Mouse (Mus musculus) CH12.LX (cell line): ENCODE measurements around the gene Zbtb33. TPM values are rescaled to one million over a fixed set of nuclear protein-coding genes. Genes with fewer than 3 reads are reported as not detected.

Experiments used
- DNase-seq: peaks from one replicate; pipeline ENCODE4 v3.0.0-alpha.2; 2013; ENCODE audit errors: extremely low read depth
- H3K27ac ChIP-seq: 2 replicates; pipeline ENCODE4 v1.5.1; 2012; ENCODE audit warnings: low read depth, mild to moderate bottlenecking, control low read depth, moderate library complexity; ENCODE audit not compliant: insufficient read depth
- H3K27me3 ChIP-seq: replicated peaks from 2 replicates; pipeline ENCODE3; 2012; ENCODE audit warnings: inconsistent platforms
- H3K36me3 ChIP-seq, 2 experiments: replicated peaks in 1 of 2; 2 replicates each; pipeline versions ENCODE3 to v1.6.1; 2012; ENCODE audit warnings: inconsistent platforms in 1 of 2, low read length in 1 of 2, mild to moderate bottlenecking in 1 of 2, mixed read lengths in 1 of 2, moderate library complexity in 1 of 2; ENCODE audit not compliant: control insufficient read depth in 1 of 2, insufficient read depth in 1 of 2
- H3K4me1 ChIP-seq, 2 experiments: 2 replicates each; pipeline ENCODE4 v1.6.1; 2012; ENCODE audit warnings: inconsistent platforms in 1 of 2, moderate library complexity in 1 of 2; ENCODE audit not compliant: insufficient read depth in 2 of 2, control insufficient read depth in 1 of 2
- H3K4me2 ChIP-seq: 2 replicates; pipeline ENCODE4 v1.6.1; 2012; ENCODE audit warnings: low read depth, mild to moderate bottlenecking, control low read depth; ENCODE audit not compliant: poor library complexity, insufficient read depth, severe bottlenecking
- H3K4me3 ChIP-seq, 3 experiments: fragments of 150-350 bp in 1 of 3; sonication (generic) in 1 of 3; replicated peaks in 1 of 3; 2 replicates each; pipeline versions ENCODE3 to v1.5.1; 2011 to 2012; ENCODE audit warnings: low read depth in 2 of 3, low read length in 2 of 3, mild to moderate bottlenecking in 2 of 3, moderate library complexity in 2 of 3, control low read depth in 1 of 3, improper control_type of control experiment in 1 of 3, inconsistent platforms in 1 of 3, mixed read lengths in 1 of 3; ENCODE audit not compliant: poor library complexity in 1 of 3
- H3K79me2 ChIP-seq: replicated peaks from 2 replicates; pipeline ENCODE4 v1.6.1; 2012; ENCODE audit warnings: mild to moderate bottlenecking, moderate library complexity; ENCODE audit not compliant: control insufficient read depth, poor library complexity, insufficient read depth, severe bottlenecking; ENCODE audit errors: extremely low read depth
- H3K9ac ChIP-seq: 2 replicates; pipeline ENCODE4 v1.6.1; 2012; ENCODE audit warnings: low read depth, mild to moderate bottlenecking, control low read depth, moderate library complexity; ENCODE audit not compliant: insufficient read depth
- H3K9me3 ChIP-seq: replicated peaks from 2 replicates; pipeline ENCODE3; 2012; ENCODE audit warnings: low read length, inconsistent platforms, mixed read lengths
- BHLHE40 ChIP-seq: IDR thresholded peaks from 2 replicates; pipeline ENCODE4 v1.6.1; 2011; ENCODE audit warnings: mild to moderate bottlenecking, low read depth, low read length, improper control_type of control experiment
- CHD1 ChIP-seq: IDR thresholded peaks from 2 replicates; pipeline ENCODE4 v1.6.1; 2012; ENCODE audit warnings: low read depth, low read length, improper control_type of control experiment, inconsistent platforms
- CTCF ChIP-seq, 2 experiments: IDR thresholded peaks in 1 of 2; conservative IDR thresholded peaks in 1 of 2; 2 replicates each; pipeline ENCODE4 v1.5.1; 2011 to 2012; ENCODE audit warnings: low read depth in 2 of 2, low read length in 2 of 2, improper control_type of control experiment in 1 of 2, inconsistent platforms in 1 of 2, mild to moderate bottlenecking in 1 of 2, moderate library complexity in 1 of 2
- E2F4 ChIP-seq: IDR thresholded peaks from 2 replicates; pipeline ENCODE4 v1.6.1; 2011; ENCODE audit warnings: low read depth, low read length, improper control_type of control experiment; ENCODE audit not compliant: insufficient replicate concordance
- ELF1 ChIP-seq: IDR thresholded peaks from 2 replicates; pipeline ENCODE4 v1.6.1; 2014; ENCODE audit warnings: low read depth, mild to moderate bottlenecking, inconsistent platforms, low read length, improper control_type of control experiment
- EP300 ChIP-seq: IDR thresholded peaks from 2 replicates; pipeline ENCODE4 v1.6.1; 2011; ENCODE audit warnings: low read length, improper control_type of control experiment
- ETS1 ChIP-seq: conservative IDR thresholded peaks from 2 replicates; pipeline ENCODE4 v1.6.1; 2012; ENCODE audit warnings: low read depth, mild to moderate bottlenecking, inconsistent platforms, low read length, improper control_type of control experiment, moderate library complexity
- GABPA ChIP-seq: IDR thresholded peaks from 2 replicates; pipeline ENCODE4 v1.6.1; 2012; ENCODE audit warnings: low read depth, low read length, improper control_type of control experiment, inconsistent platforms; ENCODE audit not compliant: insufficient replicate concordance
- HCFC1 ChIP-seq: IDR thresholded peaks from 2 replicates; pipeline ENCODE4 v1.6.1; 2012; ENCODE audit warnings: low read depth, mild to moderate bottlenecking, inconsistent platforms, low read length, improper control_type of control experiment
- IRF4 ChIP-seq: IDR thresholded peaks from 2 replicates; pipeline ENCODE4 v1.6.1; 2014; ENCODE audit warnings: low read depth, mild to moderate bottlenecking, inconsistent platforms, low read length, improper control_type of control experiment
- JUN ChIP-seq: IDR thresholded peaks from 2 replicates; pipeline ENCODE4 v1.6.1; 2011; ENCODE audit warnings: low read depth, mild to moderate bottlenecking, low read length, improper control_type of control experiment, moderate library complexity; ENCODE audit not compliant: insufficient read depth
- JUND ChIP-seq: conservative IDR thresholded peaks from 2 replicates; pipeline ENCODE4 v1.6.1; 2011; ENCODE audit warnings: low read depth, low read length, improper control_type of control experiment
- KAT2A ChIP-seq: IDR thresholded peaks from 2 replicates; pipeline ENCODE4 v1.6.1; 2012; ENCODE audit warnings: low read length, improper control_type of control experiment, inconsistent platforms; ENCODE audit not compliant: insufficient replicate concordance
- MAFK ChIP-seq: IDR thresholded peaks from 2 replicates; pipeline ENCODE4 v1.6.1; 2011; ENCODE audit warnings: low read length, improper control_type of control experiment; ENCODE audit not compliant: insufficient replicate concordance
- MAX ChIP-seq: IDR thresholded peaks from 2 replicates; pipeline ENCODE4 v1.6.1; 2011; ENCODE audit warnings: low read length, improper control_type of control experiment
- MAZ ChIP-seq: IDR thresholded peaks from 2 replicates; pipeline ENCODE4 v1.6.1; 2012; ENCODE audit warnings: low read depth, mild to moderate bottlenecking, inconsistent platforms, low read length, improper control_type of control experiment, moderate library complexity
- MEF2A ChIP-seq: IDR thresholded peaks from 2 replicates; pipeline ENCODE4 v1.6.1; 2014; ENCODE audit warnings: low read depth, mild to moderate bottlenecking, inconsistent platforms, low read length, improper control_type of control experiment, borderline replicate concordance
- MXI1 ChIP-seq: IDR thresholded peaks from 2 replicates; pipeline ENCODE4 v1.6.1; 2011; ENCODE audit warnings: mild to moderate bottlenecking, low read depth, low read length, improper control_type of control experiment
- MYC ChIP-seq: IDR thresholded peaks from 2 replicates; pipeline ENCODE4 v1.6.1; 2011; ENCODE audit warnings: low read depth, mild to moderate bottlenecking, improper control_type of control experiment, low read length
- NELFE ChIP-seq: IDR thresholded peaks from 2 replicates; pipeline ENCODE4 v1.6.1; 2011; ENCODE audit warnings: low read depth, low read length, improper control_type of control experiment
- NRF1 ChIP-seq: IDR thresholded peaks from 2 replicates; pipeline ENCODE4 v1.6.1; 2014; ENCODE audit warnings: low read depth, mild to moderate bottlenecking, inconsistent platforms, low read length, improper control_type of control experiment, moderate library complexity
- PAX5 ChIP-seq: IDR thresholded peaks from 2 replicates; pipeline ENCODE4 v1.6.1; 2012; ENCODE audit warnings: low read length, inconsistent platforms, mixed read lengths
- POLR2A ChIP-seq: IDR thresholded peaks from 2 replicates; pipeline ENCODE4 v1.6.1; 2011; ENCODE audit warnings: low read depth, mild to moderate bottlenecking, improper control_type of control experiment, low read length
- POLR2AphosphoS2 ChIP-seq: IDR thresholded peaks from 2 replicates; pipeline ENCODE4 v1.6.1; 2011; ENCODE audit warnings: low read depth, low read length, improper control_type of control experiment
- RAD21 ChIP-seq: IDR thresholded peaks from 2 replicates; pipeline ENCODE4 v1.6.1; 2011; ENCODE audit warnings: low read depth, mild to moderate bottlenecking, low read length, improper control_type of control experiment, moderate library complexity
- RCOR1 ChIP-seq: conservative IDR thresholded peaks from 2 replicates; pipeline ENCODE4 v1.6.1; 2012; ENCODE audit warnings: low read depth, mild to moderate bottlenecking, inconsistent platforms, low read length, improper control_type of control experiment
- SIN3A ChIP-seq: IDR thresholded peaks from 2 replicates; pipeline ENCODE4 v1.6.1; 2012; ENCODE audit warnings: low read length, improper control_type of control experiment, inconsistent platforms
- SMC3 ChIP-seq: IDR thresholded peaks from 2 replicates; pipeline ENCODE4 v1.6.1; 2011; ENCODE audit warnings: low read depth, low read length, improper control_type of control experiment
- TBP ChIP-seq: conservative IDR thresholded peaks from 2 replicates; pipeline ENCODE4 v1.6.1; 2011; ENCODE audit warnings: low read depth, low read length, improper control_type of control experiment
- TCF12 ChIP-seq: IDR thresholded peaks from 2 replicates; pipeline ENCODE4 v1.6.1; 2014; ENCODE audit warnings: low read depth, mild to moderate bottlenecking, inconsistent platforms, low read length, improper control_type of control experiment
- UBTF ChIP-seq: IDR thresholded peaks from 2 replicates; pipeline ENCODE4 v1.6.1; 2012; ENCODE audit warnings: low read depth, mild to moderate bottlenecking, inconsistent platforms, low read length, improper control_type of control experiment, moderate library complexity
- USF1 ChIP-seq: IDR thresholded peaks from 2 replicates; pipeline ENCODE4 v1.6.1; 2014; ENCODE audit warnings: low read depth, mild to moderate bottlenecking, inconsistent platforms, low read length, improper control_type of control experiment
- USF2 ChIP-seq: conservative IDR thresholded peaks from 2 replicates; pipeline ENCODE4 v1.6.1; 2011; ENCODE audit warnings: low read depth, low read length, improper control_type of control experiment
- ZC3H11A ChIP-seq: IDR thresholded peaks from 2 replicates; pipeline ENCODE4 v1.6.1; 2012; ENCODE audit warnings: low read depth, mild to moderate bottlenecking, inconsistent platforms, low read length, improper control_type of control experiment
- ZKSCAN1 ChIP-seq: IDR thresholded peaks from 2 replicates; pipeline ENCODE4 v1.6.1; 2012; ENCODE audit warnings: low read depth, inconsistent platforms, low read length, improper control_type of control experiment, borderline replicate concordance
- ZMIZ1 ChIP-seq: IDR thresholded peaks from 2 replicates; pipeline ENCODE4 v1.6.1; 2012; ENCODE audit warnings: low read depth, mild to moderate bottlenecking, inconsistent platforms, low read length, improper control_type of control experiment
- ZNF384 ChIP-seq: IDR thresholded peaks from 2 replicates; pipeline ENCODE4 v1.6.1; 2012; ENCODE audit warnings: low read depth, low read length, improper control_type of control experiment, inconsistent platforms
- dilution Hi-C: fragments of 300-500 bp; cut with MboI; formaldehyde crosslinking; loops from 2 replicates; pipeline ENCODE4 v1.14.3; 2020; ENCODE audit warnings: low sequenced_read_pairs; ENCODE audit not compliant: extremely low pct_unique_long_range_greater_than_20kb, extremely low pct_ligation_motif_present
- in situ Hi-C: fragments of 300-500 bp; cut with MboI; formaldehyde crosslinking; loops from 3 replicates; pipeline ENCODE4 v1.14.3; 2019; ENCODE audit warnings: low sequenced_read_pairs, low pct_ligation_motif_present, low pct_unique_long_range_greater_than_20kb, mixed read lengths
- polyA plus RNA-seq: library from polyadenylated mRNA; unstranded; fragments of >175 nt; gene quantifications from 2 replicates; pipeline ENCODE4 v1.2.1, GENCODE M21; 2012; ENCODE audit warnings: low read depth; ENCODE audit not compliant: insufficient read length
- total RNA-seq, 2 experiments: library from RNA; depleted of rRNA; stranded (reverse); fragments of 300-350 nt in 1 of 2; fragments of >200 nt in 1 of 2; gene quantifications; 2 replicates each; pipeline ENCODE4 v1.2.3; 2012 to 2014

The Zbtb33 gene
- total RNA-seq (2012; rRNA removed) (14.0 and 15.4 TPM in 2 replicates), total RNA-seq (2014; rRNA removed) (25.0 and 26.4 TPM in 2 replicates), polyA plus RNA-seq (10.0 and 10.7 TPM in 2 replicates)

GRCm38 (mm10) chrX:38189552-38190457 lies at the start of gene Zbtb33:
Gene Zbtb33 (plus strand): TSS chrX:38189793.
- Histone ChIP-seq H3K4me3 (peak within 1 kb of the TSS; percentile 71 to 98 (median 72)), H3K27ac (peak within 1 kb of the TSS; percentile 79), H3K79me2 (peaks cover 31% of the 10 kb centered on the region), H3K4me1 (peaks cover 0 to 28% of the 10 kb centered on the region in 2 experiments; a peak in 2 of 4 replicates), H3K9ac (peak within 1 kb of the TSS; percentile 91), H3K36me3 (peaks cover 15 to 23% of the 10 kb centered on the region in 2 experiments), H3K4me2 (peak within 1 kb of the TSS; percentile 38; the same call in 1 of the 2 replicates), H3K27me3 (no peaks in the 10 kb centered on the region), H3K9me3 (no peaks in the 10 kb centered on the region)
- dilution Hi-C loops (no loop called here), in situ Hi-C loops (loop anchor here (10.0 kb wide), 1 partner anchor 45 kb away; no protein-coding TSS in a partner anchor)
- peak; percentile 71 for DNase-seq
- TF ChIP-seq IRF4 (no peak), JUN (no peak), BHLHE40 (no peak), RCOR1 (no peak), TCF12 (peak; percentile 47), NRF1 (no peak), SMC3 (peak; percentile 16; the same call in 1 of the 2 replicates), ZC3H11A (no peak), PAX5 (no peak), HCFC1 (peak; percentile 75), MEF2A (peak; percentile 12; the same call in 1 of the 2 replicates), KAT2A (0 out of 2 replicates have a peak, but pooled peaks have one; percentile 64), MAX (no peak; the same call in 1 of the 2 replicates), MAZ (no peak), MYC (no peak), USF2 (no peak), ZNF384 (no peak), RAD21 (no peak; the same call in none of the 2 replicates), NELFE (peak; percentile 48; the same call in 1 of the 2 replicates), ETS1 (peak; percentile 24; the same call in 1 of the 2 replicates), ELF1 (peak; percentile 88), EP300 (no peak), GABPA (no peak), POLR2AphosphoS2 (0 out of 2 replicates have a peak, but pooled peaks have one; percentile 43), UBTF (no peak), TBP (no peak), ZMIZ1 (no peak), USF1 (no peak), POLR2A (peak; percentile 71), ZKSCAN1 (no peak), MAFK (no peak), CTCF (conservative IDR thresholded peaks at IDR 0.05 in 1 of 2, IDR thresholded peaks at IDR 0.05 in 1 of 2; ENCODE audit: low read depth in 2 of 2, low read length in 2 of 2) (peak in 1 of 2 experiments; percentile 75; a peak in 2 of 4 replicates), E2F4 (no peak), JUND (no peak), MXI1 (no peak), CHD1 (no peak), SIN3A (no peak; the same call in 1 of the 2 replicates)
